Mouse (Mus musculus): ENCODE results near the gene Kcnq1.

DNA sequence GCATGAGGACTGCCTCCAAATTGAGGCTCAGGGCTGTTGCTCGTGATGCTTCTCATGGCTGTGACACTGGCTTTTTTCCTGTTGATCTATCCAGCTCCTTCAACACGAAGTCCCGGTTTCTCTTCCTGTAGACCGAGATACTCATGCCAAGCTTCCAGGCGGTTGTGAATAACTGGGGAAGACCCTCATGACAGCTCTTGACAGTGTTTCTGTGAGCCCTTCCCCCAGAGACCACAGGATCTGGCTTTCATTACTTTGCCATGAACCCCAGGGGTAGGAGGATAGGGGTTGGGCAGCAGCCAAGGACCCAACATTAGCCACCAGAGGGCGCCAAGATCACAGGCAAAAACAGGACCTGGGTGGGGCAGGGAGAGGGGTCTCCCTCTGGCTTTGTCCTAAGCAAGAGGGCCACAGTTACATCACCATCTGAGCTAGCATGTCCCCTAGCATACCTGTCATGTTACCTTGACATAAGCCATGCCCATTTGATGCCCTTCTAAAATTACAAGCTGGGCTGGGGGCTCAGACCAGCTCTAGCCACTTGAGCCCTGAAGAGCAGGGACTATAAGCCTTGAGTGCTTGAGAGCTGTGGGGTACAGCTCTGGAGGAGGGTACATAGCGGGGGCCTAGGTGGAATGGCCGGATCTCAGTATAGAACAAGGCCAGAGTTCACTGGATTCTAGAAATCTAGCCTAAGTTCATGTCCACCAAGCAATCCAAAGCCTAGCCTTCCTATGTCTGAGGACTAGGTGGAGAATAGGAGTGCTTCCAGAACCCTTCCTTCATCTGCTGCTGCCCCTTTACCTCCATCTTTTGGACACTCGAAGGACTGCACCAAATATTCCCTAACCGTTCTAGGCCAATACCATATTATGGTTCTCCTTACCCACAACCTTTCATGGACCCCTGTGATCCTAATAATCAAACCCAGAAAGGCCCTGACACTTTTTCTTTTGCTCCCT lies 11.3 kb upstream of the Kcnq1 start, which contains the start of gene Trpm5:
- no peak for TF ChIP-seq POLR2A (IDR thresholded peaks at IDR 0.05; ENCODE audit: extremely low read depth, insufficient read depth, low read length)
- peak; percentile 61 for TF ChIP-seq CTCF (IDR thresholded peaks at IDR 0.05; ENCODE audit: extremely low read depth, insufficient read depth, low read length)
